Mouse (Mus musculus) cerebellum, postnatal 10 days (tissue): ENCODE measurements around the gene Cirbp.

Experiments
- DNase-seq, 2 experiments: peaks; one replicate each; pipeline ENCODE4 v3.0.0; 2021; ENCODE audit warnings: mixed read lengths in 2 of 2

The Cirbp gene

DNA sequence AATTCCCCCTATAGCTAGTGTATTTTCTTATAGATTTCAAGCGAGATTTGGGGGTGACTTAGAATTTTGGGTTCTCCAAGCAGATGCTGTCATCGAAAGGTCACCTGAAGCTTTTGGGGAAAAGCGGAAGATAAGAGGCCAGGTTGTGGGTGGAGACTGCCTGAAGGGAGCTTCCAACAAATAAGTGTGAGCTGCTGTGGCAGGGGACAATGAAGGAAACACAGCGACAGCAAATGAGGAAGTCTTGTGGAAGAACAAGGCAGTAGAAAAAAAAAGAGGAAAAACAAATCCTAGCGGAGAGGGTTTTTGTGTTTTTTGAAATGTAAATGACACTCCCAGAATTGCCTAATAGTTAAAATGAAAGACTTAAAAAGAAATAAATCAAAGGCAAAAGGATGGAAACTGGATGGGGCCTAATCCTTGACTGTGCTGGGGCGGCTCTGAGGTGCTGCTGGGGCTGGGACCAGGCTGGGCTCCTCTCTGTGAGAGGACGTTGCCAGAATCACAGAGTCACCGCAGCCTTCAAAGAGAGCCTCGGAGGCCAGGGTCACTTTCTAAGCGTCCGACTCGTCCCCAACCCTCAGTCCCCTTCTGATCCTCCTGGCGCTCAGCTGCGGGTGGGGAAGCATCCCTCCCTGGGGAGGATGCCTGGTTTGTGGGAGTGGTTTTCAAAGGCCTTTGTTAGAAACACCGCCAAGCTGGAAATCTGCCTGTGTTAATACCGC is 49.4 kb downstream of the Cirbp start:
- no peak for DNase-seq

DNA sequence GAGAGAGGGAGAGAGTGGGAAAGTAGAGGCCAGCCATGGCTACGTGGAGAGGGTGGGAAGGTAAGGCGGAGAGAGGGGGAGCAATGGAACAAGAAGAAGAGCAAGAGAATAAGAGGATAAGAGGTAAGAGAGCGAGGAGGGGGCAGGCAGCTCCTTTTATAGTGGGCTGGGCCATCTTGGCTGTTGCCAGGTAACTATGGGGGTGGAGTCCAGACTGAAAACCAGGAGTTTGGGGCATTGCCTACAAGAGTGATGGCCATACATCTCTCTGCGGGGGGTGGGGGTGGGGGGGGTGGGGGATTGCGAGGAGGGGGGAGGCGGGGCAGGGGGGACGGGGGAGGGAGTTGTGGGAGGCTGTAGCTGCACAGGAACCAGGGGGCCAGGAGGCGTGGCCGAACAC is 54.9 kb downstream of the Cirbp start:
- no peak for DNase-seq
